Mouse (Mus musculus): ENCODE measurements around the gene Zfp618. TPM values are rescaled to one million over a fixed set of nuclear protein-coding genes. Genes with fewer than 3 reads are reported as not detected.

Zfp618 gene
- polyA plus RNA-seq, 1 experiment from 2014 or later, result 39.5 TPM

GRCm38 (mm10) chr4:63147268-63147667 is 181.9 kb downstream of the Zfp618 start:
- 94% methylated on average over 6 of the region's 6 CpGs for WGBS
- no peaks in the 10 kb centered on the region for H3K9me3 ChIP-seq (replicated peaks)
- no peaks in the 10 kb centered on the region for H3K36me3 ChIP-seq
- H3K4me2 ChIP-seq, result no peak overlapping the region
- H3K27ac ChIP-seq, result no peak overlapping the region
- ATAC-seq (replicated peaks; ENCODE audit: low FRiP score), result no peak
- H3K4me1 ChIP-seq, result 0 out of 2 replicates have a peak, but pooled peaks cover 4% of the 10 kb centered on the region
- no peak overlapping the region for H3K4me3 ChIP-seq (replicated peaks)
- H3K27me3 ChIP-seq, result no peaks in the 10 kb centered on the region
- no peak overlapping the region for H3K9ac ChIP-seq

GRCm38 (mm10) chr4:63151127-63151526 is 185.8 kb downstream of the Zfp618 start:
- ATAC-seq (replicated peaks; ENCODE audit: low FRiP score), result no peak
- 85% methylated on average over 6 of the region's 6 CpGs for WGBS

GRCm38 (mm10) chr4:63154028-63154427 is 188.7 kb downstream of the Zfp618 start:
- H3K36me3 ChIP-seq, result no peaks in the 10 kb centered on the region
- H3K9ac ChIP-seq, result no peak overlapping the region
- no peak overlapping the region for H3K4me2 ChIP-seq
- no peaks in the 10 kb centered on the region for H3K27me3 ChIP-seq
- no peak overlapping the region for H3K4me3 ChIP-seq (replicated peaks)
- peaks cover 20% of the 10 kb centered on the region for H3K4me1 ChIP-seq
- no peaks in the 10 kb centered on the region for H3K9me3 ChIP-seq (replicated peaks)
- no peak overlapping the region for H3K27ac ChIP-seq
- ATAC-seq (replicated peaks; ENCODE audit: low FRiP score), result no peak
- 32% methylated on average over 4 of the region's 4 CpGs for WGBS

More at GRCm38 (mm10) chr4:63151127-63151526, 185.8 kb downstream of the Zfp618 start:
- H3K4me2 ChIP-seq, result no peak overlapping the region
- no peak overlapping the region for H3K4me3 ChIP-seq (replicated peaks)
- H3K36me3 ChIP-seq, result no peaks in the 10 kb centered on the region
- H3K9me3 ChIP-seq (replicated peaks), result no peaks in the 10 kb centered on the region
- peaks cover 4% of the 10 kb centered on the region; the same call in 1 of the 2 replicates for H3K4me1 ChIP-seq
- H3K27ac ChIP-seq, result no peak overlapping the region
- no peak overlapping the region for H3K9ac ChIP-seq
- no peaks in the 10 kb centered on the region for H3K27me3 ChIP-seq

- H3K9me3 ChIP-seq (replicated peaks), result no peaks in the 10 kb centered on the region
- H3K4me1 ChIP-seq, result peaks cover 23% of the 10 kb centered on the region
- H3K4me2 ChIP-seq, result no peak within 1 kb of the TSS
- H3K27me3 ChIP-seq, result no peaks in the 10 kb centered on the region
- 66% methylated on average over 5 of the region's 5 CpGs for WGBS
- no peaks in the 10 kb centered on the region for H3K36me3 ChIP-seq
- no peak for ATAC-seq (replicated peaks; ENCODE audit: low FRiP score)
- H3K4me3 ChIP-seq (replicated peaks), result no peak within 1 kb of the TSS
- no peak within 1 kb of the TSS for H3K27ac ChIP-seq
- no peak within 1 kb of the TSS for H3K9ac ChIP-seq
Measured at GRCm38 (mm10) chr4:63154699-63155098, 189.3 kb downstream of the Zfp618 start, which contains the start of gene Ambp. Gene Ambp, minus strand, starts transcription at chr4:63154799.

GRCm38 (mm10) chr4:63155596-63155995 is 190.2 kb downstream of the Zfp618 start:
- Histone ChIP-seq H3K4me3 (replicated peaks) (no peak overlapping the region), H3K27me3 (no peaks in the 10 kb centered on the region), H3K36me3 (no peaks in the 10 kb centered on the region), H3K9me3 (replicated peaks) (no peaks in the 10 kb centered on the region), H3K4me2 (no peak overlapping the region), H3K27ac (no peak overlapping the region), H3K4me1 (peaks cover 24% of the 10 kb centered on the region), H3K9ac (no peak overlapping the region)
- 63% methylated on average over 2 of the region's 2 CpGs for WGBS
- no peak for ATAC-seq (replicated peaks; ENCODE audit: low FRiP score)

- Histone ChIP-seq H3K36me3 (no peaks in the 10 kb centered on the region), H3K9ac (no peak overlapping the region), H3K9me3 (replicated peaks) (no peaks in the 10 kb centered on the region), H3K4me3 (replicated peaks) (no peak overlapping the region), H3K4me2 (no peak overlapping the region), H3K27me3 (no peaks in the 10 kb centered on the region), H3K4me1 (peaks cover 24% of the 10 kb centered on the region), H3K27ac (peak overlapping the region; percentile 87)
- WGBS, result 37% methylated on average over 8 of the region's 8 CpGs
- ATAC-seq (replicated peaks; ENCODE audit: low FRiP score), result peak; percentile 88
Measured at GRCm38 (mm10) chr4:63156726-63157634, 191.6 kb downstream of the Zfp618 start.

GRCm38 (mm10) chr4:63158192-63158591 is 192.8 kb downstream of the Zfp618 start:
- Histone ChIP-seq H3K9me3 (replicated peaks) (no peaks in the 10 kb centered on the region), H3K9ac (no peak overlapping the region), H3K36me3 (no peaks in the 10 kb centered on the region), H3K4me2 (no peak overlapping the region), H3K27ac (peak overlapping the region; percentile 72), H3K4me1 (peaks cover 24% of the 10 kb centered on the region), H3K4me3 (replicated peaks) (no peak overlapping the region), H3K27me3 (no peaks in the 10 kb centered on the region)
- 86% methylated on average over 7 of the region's 7 CpGs for WGBS
- ATAC-seq (replicated peaks; ENCODE audit: low FRiP score), result no peak

GRCm38 (mm10) chr4:63158961-63159592 is 193.7 kb downstream of the Zfp618 start:
- no peak overlapping the region for H3K4me3 ChIP-seq (replicated peaks)
- no peaks in the 10 kb centered on the region for H3K27me3 ChIP-seq
- no peak overlapping the region for H3K4me2 ChIP-seq
- H3K36me3 ChIP-seq, result no peaks in the 10 kb centered on the region
- peaks cover 24% of the 10 kb centered on the region for H3K4me1 ChIP-seq
- no peak overlapping the region for H3K9ac ChIP-seq
- no peaks in the 10 kb centered on the region for H3K9me3 ChIP-seq (replicated peaks)
- WGBS, result 13% methylated on average over 5 of the region's 5 CpGs
- H3K27ac ChIP-seq, result peak overlapping the region; percentile 72
- ATAC-seq (replicated peaks; ENCODE audit: low FRiP score), result peak; percentile 61

GRCm38 (mm10) chr4:63165636-63166035 is 200.3 kb downstream of the Zfp618 start:
- H3K36me3 ChIP-seq, result peaks cover 14% of the 10 kb centered on the region; the same call in 1 of the 2 replicates
- H3K9me3 ChIP-seq (replicated peaks), result no peaks in the 10 kb centered on the region
- peaks cover 23% of the 10 kb centered on the region for H3K4me1 ChIP-seq
- WGBS, result 73% methylated on average over 4 of the region's 4 CpGs
- no peak overlapping the region for H3K4me2 ChIP-seq
- H3K27ac ChIP-seq, result 0 out of 2 replicates have a peak overlapping the region, but pooled peaks have one; percentile 11
- 0 out of 2 replicates have a peak, but pooled peaks have one; percentile 33 for ATAC-seq (replicated peaks; ENCODE audit: low FRiP score)
- no peaks in the 10 kb centered on the region for H3K27me3 ChIP-seq
- no peak overlapping the region for H3K9ac ChIP-seq
- no peak overlapping the region for H3K4me3 ChIP-seq (replicated peaks)

GRCm38 (mm10) chr4:63166323-63166722 is 200.9 kb downstream of the Zfp618 start:
- Histone ChIP-seq H3K27ac (peak overlapping the region; percentile 11; the same call in 1 of the 2 replicates), H3K9ac (no peak overlapping the region), H3K9me3 (replicated peaks) (no peaks in the 10 kb centered on the region), H3K27me3 (peaks cover 3% of the 10 kb centered on the region; the same call in 1 of the 2 replicates), H3K4me3 (replicated peaks) (no peak overlapping the region), H3K36me3 (peaks cover 14% of the 10 kb centered on the region; the same call in 1 of the 2 replicates), H3K4me2 (no peak overlapping the region), H3K4me1 (peaks cover 23% of the 10 kb centered on the region)
- no peak for ATAC-seq (replicated peaks; ENCODE audit: low FRiP score)
- WGBS, result 79% methylated on average over 5 of the region's 5 CpGs

- Histone ChIP-seq H3K9me3 (replicated peaks) (no peaks in the 10 kb centered on the region), H3K36me3 (peaks cover 14% of the 10 kb centered on the region; the same call in 1 of the 2 replicates), H3K4me2 (peak overlapping the region; percentile 57), H3K4me3 (replicated peaks) (peak overlapping the region; percentile 49), H3K9ac (peak overlapping the region; percentile 48; the same call in 1 of the 2 replicates), H3K27me3 (peaks cover 8% of the 10 kb centered on the region; the same call in 1 of the 2 replicates), H3K27ac (0 out of 2 replicates have a peak overlapping the region, but pooled peaks have one; percentile 96), H3K4me1 (peaks cover 23% of the 10 kb centered on the region)
- ATAC-seq (replicated peaks; ENCODE audit: low FRiP score), result no peak
- 81% methylated on average over 4 of the region's 4 CpGs for WGBS
Measured at GRCm38 (mm10) chr4:63170061-63170460, 204.7 kb downstream of the Zfp618 start.

GRCm38 (mm10) chr4:63171122-63171521 is 205.7 kb downstream of the Zfp618 start:
- Histone ChIP-seq H3K36me3 (peaks cover 14% of the 10 kb centered on the region; the same call in 1 of the 2 replicates), H3K9ac (peak overlapping the region; percentile 48), H3K4me3 (replicated peaks) (peak overlapping the region; percentile 49), H3K27ac (peak overlapping the region; percentile 96), H3K27me3 (peaks cover 8% of the 10 kb centered on the region; the same call in 1 of the 2 replicates), H3K4me2 (peak overlapping the region; percentile 57), H3K4me1 (peaks cover 20% of the 10 kb centered on the region), H3K9me3 (replicated peaks) (no peaks in the 10 kb centered on the region)
- no peak for ATAC-seq (replicated peaks; ENCODE audit: low FRiP score)
- WGBS, result 37% methylated on average over 24 of the region's 24 CpGs
